Mouse (Mus musculus): ENCODE data around the gene Acat3.
"Not testable (repeated sequence)": the region's sequence is repeated elsewhere in the genome, so short reads cannot be mapped to it uniquely, and the experiment has no call there.

The Acat3 gene

GRCm38 (mm10) chr17:12916588-12917380, 23.6 kb downstream of the Acat3 start:
- no peak for DNase-seq

GRCm38 (mm10) chr17:12915881-12916583, 24.4 kb downstream of the Acat3 start, which contains the start of gene Mrpl18:
Mrpl18 (minus strand) TSS chr17:12916345.
- DNase-seq = peak; percentile 99

- no peak for DNase-seq
Observed at GRCm38 (mm10) chr17:12915488-12915880, 24.9 kb downstream of the Acat3 start, which contains the start of gene Tcp1. Tcp1 (plus strand) TSS chr17:12915701.

- no peak for DNase-seq
Observed at GRCm38 (mm10) chr17:12910391-12910790, 30.0 kb downstream of the Acat3 start.

- no peak for DNase-seq
Observed at GRCm38 (mm10) chr17:12909361-12910280, 30.8 kb downstream of the Acat3 start, which contains the start of gene Pnldc1. Pnldc1 (minus strand) TSS chr17:12910230.

- DNase-seq = no peak
Observed at GRCm38 (mm10) chr17:12906436-12906835, 34.0 kb downstream of the Acat3 start.

GRCm38 (mm10) chr17:12905810-12906209, 34.6 kb downstream of the Acat3 start:
- no peak for DNase-seq

GRCm38 (mm10) chr17:12904349-12904748, 36.1 kb downstream of the Acat3 start:
- DNase-seq = no peak

GRCm38 (mm10) chr17:12903372-12904333, 36.7 kb downstream of the Acat3 start:
- DNase-seq = no peak

- no peak for DNase-seq
Observed at GRCm38 (mm10) chr17:12902291-12902690, 38.1 kb downstream of the Acat3 start.

- not testable (repeated sequence) for DNase-seq
Observed at GRCm38 (mm10) chr17:12898607-12899006, 41.8 kb downstream of the Acat3 start.

- DNase-seq = no peak
Observed at GRCm38 (mm10) chr17:12897674-12898073, 42.7 kb downstream of the Acat3 start.

- no peak for DNase-seq
Observed at GRCm38 (mm10) chr17:12892033-12892432, 48.4 kb downstream of the Acat3 start.

GRCm38 (mm10) chr17:12891054-12891453, 49.3 kb downstream of the Acat3 start:
- no peak for DNase-seq

GRCm38 (mm10) chr17:12887021-12887775, 53.2 kb downstream of the Acat3 start:
- no peak for DNase-seq

- no peak for DNase-seq
Observed at GRCm38 (mm10) chr17:12886620-12887019, 53.8 kb downstream of the Acat3 start.

- no peak for DNase-seq
Observed at GRCm38 (mm10) chr17:12881216-12881615, 59.2 kb downstream of the Acat3 start.

GRCm38 (mm10) chr17:12880178-12880577, 60.2 kb downstream of the Acat3 start:
- peak; percentile 78 for DNase-seq

GRCm38 (mm10) chr17:12875734-12876133, 64.7 kb downstream of the Acat3 start, which contains the start of gene Mrgprh:
Mrgprh (plus strand) TSS chr17:12876034.
- no peak for DNase-seq

All from right cerebral cortex, postnatal 25 days (tissue).